Mouse (Mus musculus): ENCODE results near the gene Tm6sf1. TPM values are rescaled to one million over a fixed set of nuclear protein-coding genes. Genes with fewer than 3 reads are reported as not detected.
"Not testable (repeated sequence)": the region's sequence is repeated elsewhere in the genome, so short reads cannot be mapped to it uniquely, and the experiment has no call there.

Gene Tm6sf1
- 10 to 100 TPM in 2 of 3 experiments, 1 to 10 TPM in 1; 5.4 to 14.7 (median 10.2) TPM for polyA plus RNA-seq (2017; shearing (Covaris generic))

GRCm38 (mm10) chr7:81858968-81859721, at the start of gene Tm6sf1:
Gene Tm6sf1, plus strand, starts transcription at chr7:81859001.
- ATAC-seq: no peak

DNA sequence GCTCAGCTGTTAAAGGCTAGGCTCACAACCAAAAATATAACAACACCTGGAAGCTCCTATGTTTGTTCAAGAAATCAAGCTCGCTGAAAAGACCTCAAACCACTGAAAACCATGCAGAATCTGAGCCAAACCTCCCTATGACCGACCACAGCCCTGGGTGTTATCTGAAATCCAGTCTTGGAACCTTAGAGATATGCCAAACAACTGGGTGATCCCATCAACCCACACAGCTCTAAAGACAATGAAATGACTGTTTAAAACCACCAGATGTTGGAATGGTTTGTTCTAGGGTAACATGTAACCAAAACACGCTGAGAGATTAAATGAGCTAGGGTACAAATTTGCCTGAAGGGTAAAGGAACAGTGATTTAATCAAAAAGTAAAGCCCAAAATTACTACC, 33.9 kb upstream of the Tm6sf1 start:
- ATAC-seq: no peak

DNA sequence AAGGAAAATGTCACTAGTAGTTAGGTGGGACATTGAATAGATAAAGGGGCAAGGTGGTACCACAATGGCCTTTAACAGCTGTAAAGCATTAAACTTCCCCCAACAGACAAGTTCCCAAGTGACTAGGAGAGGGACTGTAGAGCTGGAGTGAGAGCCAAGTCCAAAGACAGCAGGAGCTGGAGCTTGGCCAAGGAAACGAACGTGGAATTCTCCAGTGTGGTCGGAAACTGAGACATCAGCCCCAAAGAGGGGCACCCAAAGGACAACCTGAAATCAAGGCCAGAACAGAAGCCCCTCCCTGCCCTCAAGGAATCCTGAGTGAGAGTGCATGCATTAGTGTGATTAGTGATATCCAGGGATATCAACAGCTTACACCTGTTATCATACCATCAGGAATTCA, 33.4 kb upstream of the Tm6sf1 start:
- no peak for ATAC-seq

GRCm38 (mm10) chr7:81827806-81828667, 30.8 kb upstream of the Tm6sf1 start:
- peak; percentile 26 for ATAC-seq

DNA sequence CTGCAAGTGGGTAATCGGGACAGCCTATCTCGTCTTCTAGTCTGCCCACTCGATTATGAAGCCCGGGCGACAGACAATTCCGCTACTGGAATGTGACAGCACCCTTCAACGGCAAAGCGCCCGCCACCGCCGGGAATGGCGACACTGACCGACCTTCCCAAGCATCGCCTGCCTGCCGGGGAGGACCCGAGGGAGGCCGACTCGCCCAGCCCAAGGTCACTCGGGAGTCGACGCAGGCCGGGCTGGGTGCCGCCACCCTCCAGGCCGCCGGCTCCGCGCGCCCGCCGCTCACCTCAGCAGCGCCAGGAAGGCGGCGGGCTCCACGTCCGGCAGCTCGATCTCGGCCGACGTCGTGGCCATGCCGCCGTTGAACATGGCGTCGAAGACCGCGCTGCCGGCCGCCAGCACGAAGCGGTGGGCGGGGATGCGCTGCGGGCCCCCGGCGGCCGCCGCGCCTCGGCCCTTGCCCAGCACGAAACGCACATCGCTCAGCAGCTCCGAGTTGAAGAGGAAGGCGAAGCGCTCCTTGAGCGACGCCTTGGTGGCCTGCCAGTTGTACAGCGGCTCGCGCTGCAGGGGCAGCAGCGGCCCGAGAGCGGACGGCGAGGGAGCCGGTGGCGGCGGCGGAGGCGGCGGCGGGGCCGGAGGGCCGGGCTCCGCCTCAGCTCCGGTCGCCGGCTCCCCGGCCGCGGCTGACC, 30.0 kb upstream of the Tm6sf1 start:
- ATAC-seq: peak; percentile 27

DNA sequence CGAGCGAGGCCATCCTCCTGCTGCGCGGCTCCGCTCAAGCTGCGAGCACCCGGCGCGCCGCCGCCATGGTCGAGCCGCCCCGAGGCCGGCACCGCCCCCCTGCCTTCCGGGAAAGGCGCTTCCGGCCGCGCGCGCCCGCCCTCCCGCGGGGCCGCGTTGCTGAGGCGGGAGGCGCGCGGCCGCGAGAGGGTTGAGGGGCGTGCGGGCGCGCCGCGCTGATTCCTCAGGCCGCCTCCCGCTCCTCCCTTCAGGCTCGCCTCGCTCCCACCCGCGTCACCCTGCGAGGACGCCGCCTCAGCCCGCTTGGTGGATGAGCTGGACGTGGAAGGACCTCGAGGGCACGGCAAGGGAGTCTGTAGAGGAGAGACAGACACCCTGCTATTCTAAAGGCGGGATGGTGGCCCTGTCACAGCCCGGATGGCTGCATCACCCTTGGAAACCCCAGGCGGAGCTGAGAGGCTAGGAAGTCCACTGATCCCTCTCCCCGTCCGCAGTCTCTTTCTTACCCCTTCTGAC, 29.4 kb upstream of the Tm6sf1 start, which contains the start of gene Btbd1:
Btbd1 (minus strand) TSS at position 53 of the 516 bp plus-strand sequence.
- peak; percentile 83 for ATAC-seq

DNA sequence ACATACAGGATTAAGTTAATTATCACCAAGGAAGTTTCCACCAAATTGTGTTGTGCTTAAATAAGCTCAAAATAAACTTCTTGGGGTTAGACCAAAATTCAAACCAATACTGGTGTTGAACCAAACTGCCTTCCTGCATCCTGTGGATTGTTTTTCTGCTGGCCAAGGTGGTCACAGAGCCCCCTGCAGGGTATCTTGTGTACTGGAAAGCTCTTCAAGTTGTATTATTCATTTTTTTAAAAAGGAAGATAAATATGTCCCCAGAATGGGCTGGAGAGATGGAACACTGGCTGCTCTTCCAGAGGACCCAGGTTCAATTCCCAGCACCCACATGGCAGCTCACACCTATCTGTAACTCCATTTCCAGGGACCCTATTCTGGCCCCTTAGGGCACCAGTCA, 24.0 kb upstream of the Tm6sf1 start:
- ATAC-seq: no peak

DNA sequence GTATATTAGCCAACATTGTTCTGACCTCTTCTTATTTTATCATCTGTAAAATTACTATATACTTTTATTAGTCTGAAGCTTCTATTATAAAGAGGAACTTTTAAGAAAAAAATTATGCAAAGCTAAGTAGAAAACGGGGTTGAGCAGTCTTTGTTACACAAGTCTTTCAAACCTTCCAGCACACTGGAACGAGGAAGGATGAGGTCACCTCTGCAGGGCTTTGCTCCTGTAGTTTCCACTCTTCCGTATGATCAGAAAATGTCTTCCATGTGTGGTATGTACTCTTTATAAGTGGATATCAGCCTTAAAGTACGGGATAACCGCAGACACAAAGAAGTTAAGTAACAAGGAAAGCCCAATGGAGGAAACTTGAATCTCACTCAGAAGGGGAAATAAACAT, 23.4 kb upstream of the Tm6sf1 start:
- no peak for ATAC-seq

DNA sequence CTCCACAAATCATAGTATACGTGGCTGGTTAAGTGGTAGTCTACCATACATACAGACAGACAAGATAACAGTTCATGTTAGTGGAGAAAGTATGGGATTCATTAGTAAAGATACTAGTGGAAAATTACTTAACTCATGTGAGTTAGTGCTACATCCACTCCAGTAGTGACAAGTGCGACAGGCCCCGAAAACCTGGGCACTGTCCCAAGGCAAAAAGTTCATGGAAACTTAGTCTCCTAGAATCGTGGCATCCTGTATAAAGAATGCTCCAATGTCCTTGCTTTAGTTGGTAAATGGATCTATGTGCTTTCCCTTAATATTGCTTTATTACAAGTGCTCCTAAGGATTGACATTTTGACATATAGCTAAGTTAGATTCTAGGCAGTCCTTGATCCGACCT, 21.0 kb upstream of the Tm6sf1 start:
- not testable (repeated sequence) for ATAC-seq

- ATAC-seq: no peak
Measured at GRCm38 (mm10) chr7:81839746-81840145, 19.1 kb upstream of the Tm6sf1 start.

DNA sequence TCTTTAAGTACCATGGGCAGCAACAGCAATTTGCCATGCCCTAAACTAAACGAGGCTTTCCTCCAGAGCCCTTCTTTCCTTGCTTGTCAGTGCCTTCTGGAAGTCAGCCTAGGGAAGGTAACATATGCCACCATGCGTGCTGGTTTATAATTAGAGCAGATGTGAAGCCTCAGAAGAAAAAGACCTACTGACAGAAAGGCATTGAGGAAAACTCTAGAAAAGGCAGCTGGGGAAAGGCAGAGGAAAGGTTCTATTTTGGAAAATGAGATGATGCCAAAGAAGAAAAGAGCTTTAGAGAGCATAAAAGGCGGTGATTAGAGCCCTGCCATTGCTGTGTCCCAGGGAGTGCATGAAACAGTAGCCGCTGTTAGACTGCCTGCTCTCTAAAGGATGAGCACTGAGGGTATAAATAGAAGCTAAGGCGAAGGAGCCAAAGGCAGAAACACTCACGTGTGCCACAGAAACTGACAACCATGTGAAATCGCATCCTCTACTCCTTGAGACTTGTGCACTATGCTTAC, 18.1 kb upstream of the Tm6sf1 start:
- ATAC-seq: no peak

GRCm38 (mm10) chr7:81841439-81841838, 17.4 kb upstream of the Tm6sf1 start:
- no peak for ATAC-seq

DNA sequence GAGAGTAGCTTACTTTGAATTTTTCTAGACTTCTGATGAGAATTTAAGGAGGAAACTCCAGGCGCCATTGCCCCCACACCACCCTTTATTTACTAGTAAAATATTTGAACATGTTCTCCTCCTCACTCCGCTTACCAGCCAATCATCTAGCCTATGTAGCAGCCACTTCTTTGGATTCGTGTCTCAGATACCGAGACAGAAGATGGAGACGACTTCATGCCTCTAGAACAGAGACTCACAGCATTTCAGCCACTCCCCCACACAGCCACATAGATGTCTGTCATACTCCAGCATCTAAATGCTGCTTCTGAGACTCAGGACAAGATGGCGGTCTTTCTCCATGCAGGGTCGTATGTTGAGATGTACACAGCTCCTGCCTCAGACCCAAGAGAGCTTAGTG, 16.7 kb upstream of the Tm6sf1 start:
- no peak for ATAC-seq

GRCm38 (mm10) chr7:81842998-81843397, 15.8 kb upstream of the Tm6sf1 start:
- ATAC-seq: no peak

GRCm38 (mm10) chr7:81843903-81844302, 14.9 kb upstream of the Tm6sf1 start:
- ATAC-seq: no peak

- ATAC-seq: no peak
Measured at GRCm38 (mm10) chr7:81844801-81845200, 14.0 kb upstream of the Tm6sf1 start.

- ATAC-seq: no peak
Measured at GRCm38 (mm10) chr7:81845313-81845712, 13.5 kb upstream of the Tm6sf1 start.

- no peak for ATAC-seq
Measured at GRCm38 (mm10) chr7:81846008-81846407, 12.8 kb upstream of the Tm6sf1 start.

GRCm38 (mm10) chr7:81847010-81847409, 11.8 kb upstream of the Tm6sf1 start:
- ATAC-seq: no peak

GRCm38 (mm10) chr7:81847777-81848176, 11.0 kb upstream of the Tm6sf1 start:
- no peak for ATAC-seq

DNA sequence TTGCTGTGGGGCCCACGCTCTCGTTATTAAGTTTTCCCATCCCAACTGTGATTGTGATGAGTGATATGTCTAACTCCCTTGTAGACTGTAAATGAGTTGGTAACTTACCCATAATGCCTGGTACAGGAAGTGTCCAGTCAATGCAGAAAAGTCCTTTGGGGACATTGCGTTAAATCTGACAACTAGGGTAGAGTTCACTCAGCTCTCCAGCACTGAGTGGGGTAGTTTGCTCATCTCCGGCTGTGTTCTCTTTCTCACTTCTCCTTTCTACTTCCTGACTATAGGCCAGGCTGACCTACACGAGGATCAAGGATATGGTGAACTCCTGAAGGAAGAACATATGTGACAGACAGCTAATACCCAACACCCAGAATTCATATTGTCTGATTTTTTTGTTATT, 9.6 kb upstream of the Tm6sf1 start:
- ATAC-seq: no peak

DNA sequence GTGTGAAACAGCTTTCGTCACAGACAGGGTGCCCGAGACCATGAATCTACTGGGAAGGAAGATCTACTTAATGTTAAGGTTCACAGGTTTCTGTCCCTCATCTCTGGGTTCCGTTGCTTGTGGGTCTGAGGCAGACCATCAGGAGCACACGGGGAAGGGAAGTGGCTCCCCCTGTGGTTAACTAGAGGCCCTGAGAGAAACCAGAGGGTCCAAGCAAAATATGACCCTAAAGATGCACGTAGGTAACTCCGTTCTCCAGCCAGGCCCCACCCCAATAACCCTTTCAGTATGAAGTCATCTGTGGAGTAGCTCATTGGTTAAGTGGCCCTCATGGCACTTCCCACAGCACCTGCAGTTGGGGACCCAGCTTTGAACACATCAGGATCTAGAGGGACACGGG, 9.2 kb upstream of the Tm6sf1 start:
- ATAC-seq: no peak

- ATAC-seq: no peak
Measured at GRCm38 (mm10) chr7:81850171-81850570, 8.6 kb upstream of the Tm6sf1 start.
